Mouse (Mus musculus): ENCODE measurements around the gene Ano1. TPM values are rescaled to one million over a fixed set of nuclear protein-coding genes. Genes with fewer than 3 reads are reported as not detected.

The Ano1 gene
- polyA plus RNA-seq, 1 experiment from 2014 or later: 69.0 TPM

- no peak overlapping the region for H3K4me3 ChIP-seq (ENCODE audit: low read depth, low read length)
- H3K9me3 ChIP-seq (ENCODE audit: low read length): no peaks in the 10 kb centered on the region
- no peaks in the 10 kb centered on the region for H3K27me3 ChIP-seq (replicated peaks; ENCODE audit: insufficient read depth, low read length)
- H3K36me3 ChIP-seq (ENCODE audit: insufficient read depth, low read length): no peaks in the 10 kb centered on the region
- DNase-seq (ENCODE audit: low spot score) (no peak), ATAC-seq (peak; percentile 2; the same call in 1 of the 2 replicates)
- no peak overlapping the region for H3K27ac ChIP-seq (ENCODE audit: low read length)
- no peak overlapping the region for H3K4me2 ChIP-seq (replicated peaks; ENCODE audit: low read depth, low read length)
- TF ChIP-seq EP300 (IDR thresholded peaks at IDR 0.05): no peak
- TF ChIP-seq CTCF (IDR thresholded peaks at IDR 0.05): no peak
- WGBS: 56% methylated on average over 14 of the region's 14 CpGs
- peaks cover 8% of the 10 kb centered on the region; the same call in 1 of the 2 replicates for H3K4me1 ChIP-seq (ENCODE audit: insufficient read depth, low read depth, low read length)
- no peak overlapping the region for H3K9ac ChIP-seq (replicated peaks; ENCODE audit: low read depth)
Measured at GRCm38 (mm10) chr7:144752919-144753656, 1.3 kb upstream of the Ano1 start.

GRCm38 (mm10) chr7:144747756-144748155, 4.0 kb downstream of the Ano1 start:
- TF ChIP-seq EP300 (IDR thresholded peaks at IDR 0.05) (peak; percentile 97), CTCF (IDR thresholded peaks at IDR 0.05) (no peak)
- H3K4me3 ChIP-seq (ENCODE audit: low read depth, low read length): no peak overlapping the region
- WGBS: 19% methylated on average over 2 of the region's 2 CpGs
- H3K27me3 ChIP-seq (replicated peaks; ENCODE audit: insufficient read depth, low read length): no peaks in the 10 kb centered on the region
- H3K27ac ChIP-seq (ENCODE audit: low read length): peak overlapping the region; percentile 91
- no peaks in the 10 kb centered on the region for H3K36me3 ChIP-seq (ENCODE audit: insufficient read depth, low read length)
- peak; percentile 92 for ATAC-seq
- H3K4me1 ChIP-seq (ENCODE audit: insufficient read depth, low read depth, low read length): 0 out of 2 replicates have a peak, but pooled peaks cover 5% of the 10 kb centered on the region
- no peak overlapping the region for H3K4me2 ChIP-seq (replicated peaks; ENCODE audit: low read depth, low read length)
- H3K9me3 ChIP-seq (ENCODE audit: low read length): no peaks in the 10 kb centered on the region
- no peak overlapping the region for H3K9ac ChIP-seq (replicated peaks; ENCODE audit: low read depth)
- DNase-seq (ENCODE audit: low spot score): peak; percentile 91

DNA sequence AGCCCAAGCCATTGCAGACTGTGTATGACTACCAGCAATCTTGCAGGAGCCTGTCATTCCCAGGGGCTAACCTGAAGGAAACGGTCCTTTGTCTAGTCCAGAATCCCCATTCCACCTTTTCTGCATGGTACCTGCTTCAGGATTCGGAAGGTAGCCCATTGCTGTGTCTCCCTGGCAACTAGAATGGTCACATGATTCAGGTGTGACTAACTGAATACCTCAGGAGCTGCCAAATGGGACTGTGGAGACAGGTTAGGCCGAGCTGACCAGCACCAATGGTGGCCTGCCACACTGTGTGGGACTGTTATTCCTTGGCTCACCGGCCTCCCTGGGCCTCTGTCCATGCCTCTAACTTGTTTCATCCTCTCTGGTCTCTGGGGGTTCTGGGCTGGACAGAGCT, 5.3 kb downstream of the Ano1 start:
- Histone ChIP-seq H3K27me3 (replicated peaks; ENCODE audit: insufficient read depth, low read length) (no peaks in the 10 kb centered on the region), H3K36me3 (ENCODE audit: insufficient read depth, low read length) (no peaks in the 10 kb centered on the region), H3K4me1 (ENCODE audit: insufficient read depth, low read depth, low read length) (0 out of 2 replicates have a peak, but pooled peaks cover 5% of the 10 kb centered on the region), H3K9ac (replicated peaks; ENCODE audit: low read depth) (no peak overlapping the region), H3K4me2 (replicated peaks; ENCODE audit: low read depth, low read length) (no peak overlapping the region), H3K27ac (ENCODE audit: low read length) (peak overlapping the region; percentile 91), H3K4me3 (ENCODE audit: low read depth, low read length) (no peak overlapping the region), H3K9me3 (ENCODE audit: low read length) (no peaks in the 10 kb centered on the region)
- DNase-seq (ENCODE audit: low spot score) (peak; percentile 64), ATAC-seq (peak; percentile 13; the same call in 1 of the 2 replicates)
- 60% methylated on average over 4 of the region's 4 CpGs for WGBS
- TF ChIP-seq EP300 (IDR thresholded peaks at IDR 0.05): no peak
- TF ChIP-seq CTCF (IDR thresholded peaks at IDR 0.05): no peak

- no peak for TF ChIP-seq EP300 (IDR thresholded peaks at IDR 0.05)
- TF ChIP-seq CTCF (IDR thresholded peaks at IDR 0.05): no peak
- WGBS: 74% methylated on average over 5 of the region's 5 CpGs
Measured at GRCm38 (mm10) chr7:144743874-144744273, 7.9 kb downstream of the Ano1 start.

DNA sequence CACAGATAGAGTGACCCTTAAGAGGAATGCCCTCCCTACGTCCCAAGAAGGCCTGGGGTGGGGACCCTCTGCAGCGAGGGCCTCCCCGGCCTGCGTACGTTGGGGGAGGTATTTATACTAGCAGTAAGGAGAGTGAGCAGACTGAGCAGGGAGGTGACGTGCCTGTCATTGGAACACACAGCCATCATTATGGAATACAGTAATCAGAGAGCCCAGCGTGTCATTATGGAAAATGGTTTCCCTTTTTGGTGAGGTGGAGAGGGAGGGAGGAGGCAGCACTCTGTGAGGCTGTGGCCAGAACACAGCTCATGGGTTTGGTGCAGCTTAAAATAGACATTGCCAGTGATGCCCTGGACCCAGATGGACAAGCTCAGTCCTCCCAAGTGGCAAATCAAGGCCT, 11.1 kb downstream of the Ano1 start:
- H3K4me2 ChIP-seq (replicated peaks; ENCODE audit: low read depth, low read length): no peak overlapping the region
- no peaks in the 10 kb centered on the region for H3K9me3 ChIP-seq (ENCODE audit: low read length)
- H3K4me3 ChIP-seq (ENCODE audit: low read depth, low read length): no peak overlapping the region
- no peaks in the 10 kb centered on the region for H3K36me3 ChIP-seq (ENCODE audit: insufficient read depth, low read length)
- H3K27me3 ChIP-seq (replicated peaks; ENCODE audit: insufficient read depth, low read length): no peaks in the 10 kb centered on the region
- no peak overlapping the region for H3K27ac ChIP-seq (ENCODE audit: low read length)
- DNase-seq (ENCODE audit: low spot score) (no peak), ATAC-seq (no peak)
- no peak overlapping the region for H3K9ac ChIP-seq (replicated peaks; ENCODE audit: low read depth)
- TF ChIP-seq EP300 (IDR thresholded peaks at IDR 0.05): no peak
- TF ChIP-seq CTCF (IDR thresholded peaks at IDR 0.05): no peak
- H3K4me1 ChIP-seq (ENCODE audit: insufficient read depth, low read depth, low read length): peaks cover 2% of the 10 kb centered on the region; the same call in 1 of the 2 replicates
- 35% methylated on average over 7 of the region's 7 CpGs for WGBS

More at GRCm38 (mm10) chr7:144743874-144744273, 7.9 kb downstream of the Ano1 start:
- DNase-seq (ENCODE audit: low spot score) (no peak), ATAC-seq (no peak)
- Histone ChIP-seq H3K27ac (ENCODE audit: low read length) (no peak overlapping the region), H3K4me1 (ENCODE audit: insufficient read depth, low read depth, low read length) (peaks cover 5% of the 10 kb centered on the region; the same call in 1 of the 2 replicates), H3K9me3 (ENCODE audit: low read length) (no peaks in the 10 kb centered on the region), H3K4me3 (ENCODE audit: low read depth, low read length) (no peak overlapping the region), H3K9ac (replicated peaks; ENCODE audit: low read depth) (no peak overlapping the region), H3K36me3 (ENCODE audit: insufficient read depth, low read length) (no peaks in the 10 kb centered on the region), H3K27me3 (replicated peaks; ENCODE audit: insufficient read depth, low read length) (no peaks in the 10 kb centered on the region), H3K4me2 (replicated peaks; ENCODE audit: low read depth, low read length) (no peak overlapping the region)

- ATAC-seq: no peak
- DNase-seq (ENCODE audit: low spot score): no peak
- Histone ChIP-seq H3K36me3 (ENCODE audit: insufficient read depth, low read length) (no peaks in the 10 kb centered on the region), H3K4me1 (ENCODE audit: insufficient read depth, low read depth, low read length) (peaks cover 2% of the 10 kb centered on the region; the same call in 1 of the 2 replicates), H3K27ac (ENCODE audit: low read length) (no peak overlapping the region), H3K4me3 (ENCODE audit: low read depth, low read length) (no peak overlapping the region), H3K4me2 (replicated peaks; ENCODE audit: low read depth, low read length) (no peak overlapping the region), H3K9ac (replicated peaks; ENCODE audit: low read depth) (no peak overlapping the region), H3K27me3 (replicated peaks; ENCODE audit: insufficient read depth, low read length) (no peaks in the 10 kb centered on the region), H3K9me3 (ENCODE audit: low read length) (no peaks in the 10 kb centered on the region)
- WGBS: 8% methylated on average over 3 of the region's 3 CpGs
- TF ChIP-seq EP300 (IDR thresholded peaks at IDR 0.05) (no peak), CTCF (IDR thresholded peaks at IDR 0.05) (no peak)
Measured at GRCm38 (mm10) chr7:144739810-144740209, 12.0 kb downstream of the Ano1 start.
